Mouse (Mus musculus) brain, embryonic 14.5 days (tissue): ENCODE results near the gene Cd86. TPM values are rescaled to one million over a fixed set of nuclear protein-coding genes. Genes with fewer than 3 reads are reported as not detected.

ENCODE experiments used
- DNase-seq: peaks from one replicate; pipeline ENCODE4 v3.0.0-alpha.2; 2011; ENCODE audit warnings: low read depth
- CTCF ChIP-seq: fragments of 200-500 bp; IDR thresholded peaks from 2 replicates; pipeline ENCODE4 v1.5.1; 2012; ENCODE audit warnings: inconsistent platforms, mild to moderate bottlenecking, moderate library complexity, borderline replicate concordance; ENCODE audit not compliant: insufficient read depth, insufficient read length; ENCODE audit errors: extremely low read depth
- POLR2A ChIP-seq: fragments of 200-500 bp; IDR thresholded peaks from 2 replicates; pipeline ENCODE4 v1.6.1; 2012; ENCODE audit warnings: mild to moderate bottlenecking, inconsistent platforms, borderline replicate concordance; ENCODE audit not compliant: poor library complexity, insufficient read depth, insufficient read length, severe bottlenecking; ENCODE audit errors: extremely low read depth
- polyA plus RNA-seq: library from polyadenylated mRNA; depleted of rRNA; stranded (reverse); fragments of >200 nt; gene quantifications from 2 replicates; pipeline ENCODE4 v1.2.3, GENCODE M21; 2012

Gene Cd86
- polyA plus RNA-seq, 1 experiment: 1.1 TPM

GRCm38 (mm10) chr16:36655199-36655598 is 10.7 kb downstream of the Cd86 start:
- TF ChIP-seq POLR2A: no peak
- no peak for TF ChIP-seq CTCF
- DNase-seq: no peak

GRCm38 (mm10) chr16:36651174-36651766 is 14.6 kb downstream of the Cd86 start:
- TF ChIP-seq CTCF (no peak), POLR2A (no peak)

DNA sequence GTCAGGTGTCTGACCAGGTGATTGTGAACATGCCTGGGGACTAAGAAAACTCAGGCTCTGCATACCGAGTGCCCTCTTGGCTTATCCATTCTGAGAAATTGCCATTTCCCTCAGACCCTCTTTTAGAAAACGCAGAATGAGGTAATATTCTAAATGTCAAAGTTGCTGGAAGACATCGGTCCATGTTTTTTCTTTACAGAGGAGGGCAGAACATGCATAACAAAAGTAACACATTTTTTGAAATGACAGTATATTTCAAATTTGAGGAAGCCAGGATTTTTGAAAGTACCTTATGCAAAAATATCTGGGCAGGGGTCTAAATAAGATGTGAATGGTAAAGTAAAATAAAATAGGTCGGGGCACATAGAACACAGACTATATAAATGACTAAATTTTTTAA is 15.4 kb downstream of the Cd86 start:
- DNase-seq: no peak
- TF ChIP-seq CTCF (no peak), POLR2A (no peak)

More at GRCm38 (mm10) chr16:36651174-36651766, 14.6 kb downstream of the Cd86 start:
- no peak for DNase-seq

DNA sequence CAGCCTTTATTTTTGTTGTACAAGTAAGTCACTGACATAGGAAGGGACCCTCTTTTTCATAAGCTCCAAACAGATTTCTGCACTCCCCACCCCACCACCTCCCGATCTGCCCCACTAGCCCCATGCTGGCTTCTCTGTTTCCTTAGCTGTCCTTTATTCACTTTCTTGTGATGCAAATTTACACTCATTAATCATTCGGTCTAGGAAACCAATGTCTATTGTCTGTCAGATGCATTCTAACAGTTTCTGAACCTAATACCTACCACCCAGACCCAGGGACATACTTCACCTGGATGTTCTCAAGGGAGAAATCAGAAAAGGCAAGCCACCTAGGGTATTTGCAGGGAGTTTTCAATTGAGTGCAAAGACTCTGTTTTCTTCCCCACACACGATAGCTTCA is 16.6 kb downstream of the Cd86 start:
- TF ChIP-seq CTCF (no peak), POLR2A (no peak)
- DNase-seq: no peak

- DNase-seq: no peak
- TF ChIP-seq CTCF (no peak), POLR2A (no peak)
Measured at GRCm38 (mm10) chr16:36645124-36645523, 20.8 kb downstream of the Cd86 start.

DNA sequence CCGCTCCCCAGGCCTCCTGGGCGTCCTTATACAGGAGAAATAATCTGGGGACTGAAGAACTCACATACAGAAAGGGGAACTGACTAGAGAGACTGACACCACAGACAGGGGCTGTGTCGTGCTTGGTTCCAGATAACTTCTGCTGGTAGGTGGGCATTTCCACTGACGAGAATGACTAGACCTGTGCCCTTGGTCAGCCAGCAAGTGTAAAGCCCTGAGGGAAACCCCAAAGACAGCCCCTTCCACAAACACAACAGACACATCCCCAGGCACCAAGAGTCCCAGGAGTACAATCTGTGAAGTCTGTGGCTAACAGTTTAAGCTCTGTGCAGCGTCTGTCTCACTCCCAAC is 23.2 kb downstream of the Cd86 start:
- no peak for DNase-seq
- TF ChIP-seq POLR2A: no peak
- no peak for TF ChIP-seq CTCF

DNA sequence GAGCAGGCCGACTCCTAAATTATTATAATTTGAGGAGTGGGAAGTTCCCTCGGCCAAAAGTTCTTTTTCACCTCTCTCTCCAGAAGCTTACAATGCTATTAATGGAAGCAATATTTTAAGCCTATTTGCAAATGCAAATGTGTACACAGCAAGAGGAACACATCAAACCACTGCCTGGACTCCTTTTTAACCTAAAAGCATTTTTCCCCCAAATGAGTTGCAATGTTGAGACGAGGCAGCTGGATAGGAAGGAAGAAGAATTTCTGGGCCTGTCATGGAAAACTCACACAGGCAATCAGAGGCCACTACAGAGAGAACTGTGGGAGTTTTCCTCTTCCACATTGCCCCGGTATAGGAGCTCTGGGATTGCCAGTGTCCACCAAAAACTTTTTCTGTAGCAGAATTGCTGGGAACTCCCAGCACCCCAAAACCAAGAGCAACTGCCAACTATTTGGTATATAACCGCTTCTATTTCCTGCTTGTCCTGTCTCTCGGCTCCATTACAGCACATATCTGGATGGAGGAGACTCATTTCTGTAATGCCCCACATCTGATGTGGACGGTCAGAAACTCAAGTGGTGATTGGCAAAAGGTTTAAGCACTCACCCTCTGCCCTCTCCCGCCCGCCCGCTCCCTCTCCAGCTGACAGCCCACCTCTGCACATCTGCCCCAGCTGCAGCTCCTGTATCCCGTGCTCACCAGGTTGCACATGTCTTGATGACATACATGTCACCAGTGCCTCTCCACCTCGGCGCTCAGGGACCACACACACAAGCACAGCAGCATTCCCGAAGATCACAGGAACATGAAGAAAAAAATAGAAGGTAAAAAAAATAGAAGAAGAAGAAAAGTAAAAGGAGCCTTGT is 23.8 kb downstream of the Cd86 start:
- no peak for DNase-seq
- TF ChIP-seq CTCF (no peak), POLR2A (no peak)

DNA sequence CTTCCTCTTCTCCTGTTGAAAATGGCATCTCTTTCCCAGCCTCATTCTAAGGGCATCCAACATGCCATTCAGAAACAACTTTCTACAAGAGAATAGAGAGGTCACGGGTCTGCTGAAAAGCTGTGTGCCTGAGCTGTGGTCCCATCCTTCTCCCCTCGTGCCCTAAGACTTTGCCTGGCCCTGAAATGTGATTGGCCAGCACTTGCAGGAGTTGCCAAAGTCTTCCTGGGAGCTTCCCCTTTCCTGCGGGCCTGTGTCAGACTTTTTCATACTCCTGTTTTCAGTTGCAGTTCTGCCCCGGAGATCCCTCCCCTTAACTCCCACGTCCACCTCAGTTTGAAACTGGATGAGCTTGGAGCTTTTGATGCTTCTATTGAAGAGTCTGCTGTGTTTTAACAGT is 24.9 kb downstream of the Cd86 start:
- TF ChIP-seq CTCF (no peak), POLR2A (no peak)
- no peak for DNase-seq

DNA sequence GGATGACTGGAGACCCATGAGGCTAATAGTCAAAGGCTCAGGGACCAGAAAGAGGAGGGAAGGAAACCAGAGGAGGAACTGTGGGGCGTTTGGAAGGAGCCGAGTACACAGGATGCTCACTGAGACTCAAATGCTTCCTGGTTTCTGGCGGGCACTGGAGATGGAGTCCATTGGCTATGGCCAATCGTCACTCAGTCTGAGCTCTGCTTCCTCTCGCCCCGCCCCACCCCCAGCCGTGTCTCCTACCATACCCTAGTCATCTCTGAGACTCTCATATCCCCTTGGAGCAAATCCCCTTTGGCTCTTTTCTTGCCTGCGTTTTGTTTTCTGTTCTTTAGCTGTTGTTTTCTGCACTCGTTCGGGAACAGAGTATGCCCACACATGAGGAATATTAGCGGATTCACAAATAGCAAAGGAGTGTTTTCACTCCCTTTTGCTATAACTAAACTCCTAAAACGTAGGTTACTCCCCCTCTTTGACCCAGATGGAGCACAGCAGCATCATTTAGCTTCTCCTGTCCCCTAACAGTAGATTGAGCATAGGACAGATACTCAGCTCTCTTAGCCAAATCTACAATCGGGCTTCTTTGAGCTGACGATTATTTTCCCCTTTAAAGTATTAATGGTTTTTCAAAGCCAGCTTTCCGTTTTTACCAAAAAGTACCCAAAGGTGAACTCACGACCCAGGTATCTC is 25.9 kb downstream of the Cd86 start:
- TF ChIP-seq CTCF: no peak
- no peak for TF ChIP-seq POLR2A
- no peak for DNase-seq

GRCm38 (mm10) chr16:36636800-36637199 is 29.1 kb downstream of the Cd86 start:
- TF ChIP-seq POLR2A (no peak), CTCF (no peak)
- DNase-seq: no peak

- no peak for DNase-seq
- TF ChIP-seq POLR2A (no peak), CTCF (no peak)
Measured at GRCm38 (mm10) chr16:36634971-36635710, 30.7 kb downstream of the Cd86 start.

GRCm38 (mm10) chr16:36634421-36634820 is 31.5 kb downstream of the Cd86 start:
- no peak for DNase-seq
- TF ChIP-seq CTCF (no peak), POLR2A (no peak)
